Mouse (Mus musculus): Measurements from ENCODE around the gene Gm853. TPM values are rescaled to one million over a fixed set of nuclear protein-coding genes. Genes with fewer than 3 reads are reported as not detected.

Gm853 gene
- polyA plus RNA-seq, 1 experiment from 2014 or later = not detected

DNA sequence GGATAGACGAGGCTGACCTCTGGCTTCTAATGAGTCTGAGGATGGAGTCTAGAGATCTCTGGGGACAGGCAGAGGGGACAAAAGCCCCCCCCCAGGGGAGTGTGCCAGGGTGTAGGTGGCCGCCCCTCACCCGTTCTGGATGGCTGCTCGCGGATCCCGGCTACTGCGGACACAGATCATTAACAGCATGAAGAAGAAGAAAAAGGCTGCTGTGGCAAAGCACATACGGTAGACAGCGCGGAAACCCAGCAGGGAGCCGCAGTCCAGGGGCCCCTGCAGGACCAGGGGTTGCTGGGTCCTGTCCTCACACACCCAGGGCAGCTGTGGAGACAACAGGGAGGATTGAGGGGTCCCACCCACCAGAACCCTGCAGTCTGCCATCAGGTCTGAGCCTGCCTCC, 41.9 kb upstream of the Gm853 start:
- no peak overlapping the region for H3K4me3 ChIP-seq (ENCODE audit: control insufficient read depth in 1 of 2, insufficient read depth in 1 of 2, low read depth in 1 of 2, low read length in 2 of 2)
- peaks cover 0 to 4% of the 10 kb centered on the region in 2 experiments; a peak in 1 of 4 replicates for H3K4me1 ChIP-seq (ENCODE audit: control insufficient read depth in 2 of 2, insufficient read depth in 2 of 2, low read length in 2 of 2)
- ATAC-seq (ENCODE audit: insufficient number of reproducible peaks, insufficient read depth, low FRiP score, low read depth) = no peak
- H3K4me2 ChIP-seq (ENCODE audit: low read length) = no peak overlapping the region
- no peaks in the 10 kb centered on the region for H3K36me3 ChIP-seq (ENCODE audit: control insufficient read depth, insufficient read depth, low read length)
- 31% methylated on average over 11 of the region's 11 CpGs for WGBS
- H3K9ac ChIP-seq (ENCODE audit: low read length) = no peak overlapping the region; the same call in 1 of the 2 replicates
- H3K27me3 ChIP-seq (ENCODE audit: control insufficient read depth, insufficient read depth, low read length) = peaks cover 15% of the 10 kb centered on the region
- H3K27ac ChIP-seq (replicated peaks in 1 of 2; ENCODE audit: control insufficient read depth in 1 of 2, insufficient read depth in 1 of 2, low read depth in 2 of 2, low read length in 2 of 2) = no peak overlapping the region
- no peaks in the 10 kb centered on the region for H3K9me3 ChIP-seq (ENCODE audit: control insufficient read depth, low read length)

- no peak for ATAC-seq (ENCODE audit: insufficient number of reproducible peaks, insufficient read depth, low FRiP score, low read depth)
- Histone ChIP-seq H3K4me3 (ENCODE audit: control insufficient read depth in 1 of 2, insufficient read depth in 1 of 2, low read depth in 1 of 2, low read length in 2 of 2) (no peak overlapping the region), H3K9me3 (ENCODE audit: control insufficient read depth, low read length) (no peaks in the 10 kb centered on the region), H3K4me1 (ENCODE audit: control insufficient read depth in 2 of 2, insufficient read depth in 2 of 2, low read length in 2 of 2) (no peaks in the 10 kb centered on the region), H3K27ac (replicated peaks in 1 of 2; ENCODE audit: control insufficient read depth in 1 of 2, insufficient read depth in 1 of 2, low read depth in 2 of 2, low read length in 2 of 2) (no peak overlapping the region), H3K9ac (ENCODE audit: low read length) (no peak overlapping the region), H3K27me3 (ENCODE audit: control insufficient read depth, insufficient read depth, low read length) (peaks cover 11% of the 10 kb centered on the region), H3K36me3 (ENCODE audit: control insufficient read depth, insufficient read depth, low read length) (no peaks in the 10 kb centered on the region), H3K4me2 (ENCODE audit: low read length) (no peak overlapping the region)
- WGBS = 22% methylated on average over 5 of the region's 5 CpGs
Observed at GRCm38 (mm10) chr4:130260406-130260805, 38.2 kb upstream of the Gm853 start.

- Histone ChIP-seq H3K27ac (replicated peaks in 1 of 2; ENCODE audit: control insufficient read depth in 1 of 2, insufficient read depth in 1 of 2, low read depth in 2 of 2, low read length in 2 of 2) (no peak overlapping the region), H3K27me3 (ENCODE audit: control insufficient read depth, insufficient read depth, low read length) (no peaks in the 10 kb centered on the region), H3K36me3 (ENCODE audit: control insufficient read depth, insufficient read depth, low read length) (no peaks in the 10 kb centered on the region), H3K4me2 (ENCODE audit: low read length) (no peak overlapping the region), H3K4me3 (ENCODE audit: control insufficient read depth in 1 of 2, insufficient read depth in 1 of 2, low read depth in 1 of 2, low read length in 2 of 2) (no peak overlapping the region), H3K9me3 (ENCODE audit: control insufficient read depth, low read length) (no peaks in the 10 kb centered on the region), H3K4me1 (ENCODE audit: control insufficient read depth in 2 of 2, insufficient read depth in 2 of 2, low read length in 2 of 2) (peaks cover 5% of the 10 kb centered on the region in 2 experiments; a peak in 2 of 4 replicates), H3K9ac (ENCODE audit: low read length) (no peak overlapping the region)
- 58% methylated on average over 8 of the region's 8 CpGs for WGBS
- peak; percentile 53 for ATAC-seq (ENCODE audit: insufficient number of reproducible peaks, insufficient read depth, low FRiP score, low read depth)
Observed at GRCm38 (mm10) chr4:130252441-130253157, 30.4 kb upstream of the Gm853 start.

DNA sequence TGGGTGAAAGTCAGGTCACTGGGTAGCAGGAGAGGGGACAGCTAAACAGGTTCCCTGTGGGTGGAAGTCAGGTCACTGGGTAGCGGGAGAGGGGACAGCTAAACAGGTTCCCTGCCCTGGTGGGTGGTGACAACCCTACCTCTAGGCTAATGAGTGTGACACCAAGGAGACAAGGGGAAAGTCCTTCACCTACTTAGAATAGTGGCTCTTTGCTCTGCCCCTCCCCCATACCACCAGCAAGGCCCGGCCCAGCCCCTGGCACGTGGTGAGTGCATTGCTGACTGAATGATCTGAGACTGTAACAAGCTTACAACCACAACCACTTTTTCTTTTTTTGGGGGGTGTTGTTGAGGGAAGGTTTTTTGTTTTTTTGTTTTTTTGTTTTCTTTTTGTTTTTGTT, 29.6 kb upstream of the Gm853 start:
- no peak overlapping the region for H3K4me2 ChIP-seq (ENCODE audit: low read length)
- no peak overlapping the region for H3K4me3 ChIP-seq (ENCODE audit: control insufficient read depth in 1 of 2, insufficient read depth in 1 of 2, low read depth in 1 of 2, low read length in 2 of 2)
- WGBS = 34% methylated on average over 3 of the region's 3 CpGs

GRCm38 (mm10) chr4:130251172-130251705, 29.0 kb upstream of the Gm853 start:
- no peak for ATAC-seq (ENCODE audit: insufficient number of reproducible peaks, insufficient read depth, low FRiP score, low read depth)
- no peaks in the 10 kb centered on the region for H3K9me3 ChIP-seq (ENCODE audit: control insufficient read depth, low read length)
- no peaks in the 10 kb centered on the region for H3K36me3 ChIP-seq (ENCODE audit: control insufficient read depth, insufficient read depth, low read length)
- H3K9ac ChIP-seq (ENCODE audit: low read length) = no peak overlapping the region
- H3K27ac ChIP-seq (replicated peaks in 1 of 2; ENCODE audit: control insufficient read depth in 1 of 2, insufficient read depth in 1 of 2, low read depth in 2 of 2, low read length in 2 of 2) = no peak overlapping the region
- no peak overlapping the region for H3K4me2 ChIP-seq (ENCODE audit: low read length)
- H3K4me3 ChIP-seq (ENCODE audit: control insufficient read depth in 1 of 2, insufficient read depth in 1 of 2, low read depth in 1 of 2, low read length in 2 of 2) = no peak overlapping the region
- H3K27me3 ChIP-seq (ENCODE audit: control insufficient read depth, insufficient read depth, low read length) = no peaks in the 10 kb centered on the region
- WGBS = 23% methylated on average over 7 of the region's 7 CpGs
- H3K4me1 ChIP-seq (ENCODE audit: control insufficient read depth in 2 of 2, insufficient read depth in 2 of 2, low read length in 2 of 2) = peaks cover 5% of the 10 kb centered on the region in 2 experiments; a peak in 2 of 4 replicates

More for the DNA sequence above, 29.6 kb upstream of the Gm853 start:
- Histone ChIP-seq H3K9me3 (ENCODE audit: control insufficient read depth, low read length) (no peaks in the 10 kb centered on the region), H3K36me3 (ENCODE audit: control insufficient read depth, insufficient read depth, low read length) (no peaks in the 10 kb centered on the region), H3K27me3 (ENCODE audit: control insufficient read depth, insufficient read depth, low read length) (no peaks in the 10 kb centered on the region), H3K27ac (replicated peaks in 1 of 2; ENCODE audit: control insufficient read depth in 1 of 2, insufficient read depth in 1 of 2, low read depth in 2 of 2, low read length in 2 of 2) (no peak overlapping the region), H3K9ac (ENCODE audit: low read length) (no peak overlapping the region), H3K4me1 (ENCODE audit: control insufficient read depth in 2 of 2, insufficient read depth in 2 of 2, low read length in 2 of 2) (peaks cover 5% of the 10 kb centered on the region in 2 experiments; a peak in 2 of 4 replicates)
- no peak for ATAC-seq (ENCODE audit: insufficient number of reproducible peaks, insufficient read depth, low FRiP score, low read depth)

DNA sequence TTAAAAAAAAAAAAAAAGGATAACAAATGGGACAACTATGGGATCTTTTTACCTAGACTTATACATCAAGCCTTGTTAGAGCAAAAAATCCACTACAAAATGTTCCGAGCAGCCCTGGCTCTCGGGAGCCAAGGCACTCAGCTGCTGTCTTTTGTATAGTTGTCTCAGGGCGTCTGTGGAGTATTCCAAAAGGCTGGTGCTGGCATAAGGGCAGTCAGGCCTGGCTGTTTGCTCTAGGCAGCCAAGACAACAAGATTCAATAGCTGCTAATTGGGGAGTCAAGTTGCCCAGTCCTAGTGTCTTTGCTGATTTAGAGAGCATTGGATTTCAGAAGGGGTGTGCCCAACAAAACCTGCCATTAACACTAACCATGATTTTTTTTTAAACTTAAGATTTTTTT, 26.4 kb upstream of the Gm853 start:
- Histone ChIP-seq H3K9ac (ENCODE audit: low read length) (no peak overlapping the region), H3K4me2 (ENCODE audit: low read length) (no peak overlapping the region), H3K36me3 (ENCODE audit: control insufficient read depth, insufficient read depth, low read length) (no peaks in the 10 kb centered on the region), H3K27ac (replicated peaks in 1 of 2; ENCODE audit: control insufficient read depth in 1 of 2, insufficient read depth in 1 of 2, low read depth in 2 of 2, low read length in 2 of 2) (no peak overlapping the region), H3K9me3 (ENCODE audit: control insufficient read depth, low read length) (no peaks in the 10 kb centered on the region), H3K4me3 (ENCODE audit: control insufficient read depth in 1 of 2, insufficient read depth in 1 of 2, low read depth in 1 of 2, low read length in 2 of 2) (no peak overlapping the region), H3K4me1 (ENCODE audit: control insufficient read depth in 2 of 2, insufficient read depth in 2 of 2, low read length in 2 of 2) (peaks cover 5% of the 10 kb centered on the region in 2 experiments; a peak in 2 of 4 replicates), H3K27me3 (ENCODE audit: control insufficient read depth, insufficient read depth, low read length) (no peaks in the 10 kb centered on the region)
- 72% methylated on average over 3 of the region's 3 CpGs for WGBS
- ATAC-seq (ENCODE audit: insufficient number of reproducible peaks, insufficient read depth, low FRiP score, low read depth) = no peak

- WGBS = 3% methylated on average over 6 of the region's 6 CpGs
Observed at GRCm38 (mm10) chr4:130246132-130246531, 23.9 kb upstream of the Gm853 start.

More at GRCm38 (mm10) chr4:130246132-130246531, 23.9 kb upstream of the Gm853 start:
- Histone ChIP-seq H3K27me3 (ENCODE audit: control insufficient read depth, insufficient read depth, low read length) (no peaks in the 10 kb centered on the region), H3K9ac (ENCODE audit: low read length) (no peak overlapping the region), H3K4me3 (ENCODE audit: control insufficient read depth in 1 of 2, insufficient read depth in 1 of 2, low read depth in 1 of 2, low read length in 2 of 2) (no peak overlapping the region), H3K4me1 (ENCODE audit: control insufficient read depth in 2 of 2, insufficient read depth in 2 of 2, low read length in 2 of 2) (no peaks in the 10 kb centered on the region), H3K9me3 (ENCODE audit: control insufficient read depth, low read length) (no peaks in the 10 kb centered on the region), H3K36me3 (ENCODE audit: control insufficient read depth, insufficient read depth, low read length) (no peaks in the 10 kb centered on the region), H3K27ac (replicated peaks in 1 of 2; ENCODE audit: control insufficient read depth in 1 of 2, insufficient read depth in 1 of 2, low read depth in 2 of 2, low read length in 2 of 2) (no peak overlapping the region), H3K4me2 (ENCODE audit: low read length) (no peak overlapping the region)
- ATAC-seq (ENCODE audit: insufficient number of reproducible peaks, insufficient read depth, low FRiP score, low read depth) = no peak
